In the genomic region with DNA sequence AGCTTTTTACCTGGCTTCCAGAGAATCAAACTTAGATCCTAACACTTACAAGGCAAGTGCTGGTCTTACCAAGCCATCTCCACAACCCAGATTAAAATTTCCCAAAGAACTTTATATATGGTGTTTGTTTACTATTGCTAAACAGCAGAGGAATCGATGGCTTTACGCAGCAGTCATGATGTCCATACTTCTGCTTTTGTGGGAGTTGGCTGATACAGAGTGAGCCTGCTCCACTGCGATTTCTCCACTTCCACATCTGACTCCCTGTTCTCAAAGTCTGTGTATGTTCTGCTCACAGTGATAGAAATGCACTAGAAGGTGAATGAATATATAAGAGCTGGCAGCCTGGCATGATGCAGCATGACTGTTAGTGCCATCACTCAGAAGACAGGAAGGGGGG, we compare ENCODE assay signal across 12 mouse cellular contexts.
"Had no signal": no experiment of that assay in that cellular context is flagged by ENCODE, and none has a peak within 500 bp of the region (broad histone marks: within the 10 kb centered on the region; RNA-seq: fewer than 3 reads in every experiment).

No protein-coding gene starts in this region.

- DNase-seq: retina, postnatal 1 day; right cerebral cortex, adult 18-20 months; right cerebral cortex, postnatal 14 days; right cerebral cortex, postnatal 25 days; right cerebral cortex, postnatal 4 days; spleen, adult 18-20 months; thymus, adult 18-20 months; thymus, adult 2 months; thymus, postnatal 14 days; thymus, postnatal 25 days; thymus, postnatal 36 days; thymus, postnatal 4 days had no signal
